Mouse (Mus musculus) heart, postnatal 0 days (tissue): ENCODE measurements around the gene Sh3d19. TPM values are rescaled to one million over a fixed set of nuclear protein-coding genes. Genes with fewer than 3 reads are reported as not detected.
A peak's percentile ranks its signal among the peaks of the same experiment; 100 is the strongest.

Experiments
- ATAC-seq: fragments of 200-750 bp; cut with Nextera tagmentation; 2 replicates; pipeline ENCODE4 v1.8.0; 2017; ENCODE audit warnings: low read depth, moderate number of reproducible peaks, moderate library complexity; ENCODE audit not compliant: insufficient read depth
- DNase-seq: peaks from one replicate; pipeline ENCODE4 v3.0.0-alpha.2; 2016; ENCODE audit warnings: low spot score
- H3K27ac ChIP-seq: fragments of 300-500 bp; sonication (generic); 2 replicates; pipeline ENCODE4 v1.5.1; 2014; ENCODE audit warnings: low read depth, mild to moderate bottlenecking
- H3K27me3 ChIP-seq: fragments of 300-500 bp; sonication (generic); 2 replicates; pipeline ENCODE4 v1.6.1; 2014; ENCODE audit warnings: low read length, mixed read lengths; ENCODE audit not compliant: control insufficient read depth, insufficient read depth
- H3K36me3 ChIP-seq: fragments of 300-500 bp; sonication (generic); replicated peaks from 2 replicates; pipeline ENCODE4 v1.6.1; 2014; ENCODE audit warnings: low read length, mixed read lengths; ENCODE audit not compliant: control insufficient read depth, insufficient read depth
- H3K4me1 ChIP-seq: fragments of 300-500 bp; sonication (generic); 2 replicates; pipeline ENCODE4 v1.6.1; 2014; ENCODE audit warnings: antibody characterized with exemption; ENCODE audit not compliant: control insufficient read depth, insufficient read depth
- H3K4me2 ChIP-seq: fragments of 300-500 bp; sonication (generic); 2 replicates; pipeline ENCODE4 v1.6.1; 2014; ENCODE audit warnings: low read depth, mild to moderate bottlenecking, low read length, moderate library complexity
- H3K4me3 ChIP-seq: fragments of 300-500 bp; sonication (generic); 2 replicates; pipeline ENCODE4 v1.5.1; 2014; ENCODE audit warnings: low read depth, low read length
- H3K9ac ChIP-seq: fragments of 300-500 bp; sonication (generic); replicated peaks from 2 replicates; pipeline ENCODE4 v1.6.1; 2014; ENCODE audit warnings: low read depth, low read length, mixed read lengths
- H3K9me3 ChIP-seq: fragments of 300-500 bp; sonication (generic); replicated peaks from 2 replicates; pipeline ENCODE4 v1.6.1; 2016; ENCODE audit warnings: low read length; ENCODE audit not compliant: control insufficient read depth
- CTCF ChIP-seq: IDR thresholded peaks from 2 replicates; pipeline ENCODE4 v1.5.1; 2016; ENCODE audit warnings: antibody characterized with exemption, control low read depth, low read depth
- EP300 ChIP-seq: IDR thresholded peaks from 2 replicates; pipeline ENCODE4 v1.6.1; 2016; ENCODE audit warnings: antibody characterized with exemption, low read depth
- WGBS: fragments of 180-500 bp; shearing (Covaris S2); extraction: QIAGEN DNeasy Blood & Tissue Kit; methylation state at CpG from one replicate; pipeline ENCODE4 v1.1.7; 2014; 5-methylcytosine and 5-hydroxymethylcytosine counted together
- polyA plus RNA-seq: library from polyadenylated mRNA; unstranded; fragments of >200 nt; fragmentation: Nextera tagmentation; extraction: Ambion mirVana; gene quantifications from 2 replicates; pipeline ENCODE4 v1.2.1, GENCODE M21; 2015
- total RNA-seq: library from RNA; depleted of rRNA; stranded (reverse); fragments of >200 nt; gene quantifications from 2 replicates; pipeline ENCODE4 v1.2.3, GENCODE M21; 2014; ENCODE audit warnings: low replicate concordance

The Sh3d19 gene
- total and polyA plus RNA-seq, 2 experiments from 2014 or later = 7.4 to 52.6 TPM

GRCm38 (mm10) chr3:86001271-86001670 is 30.4 kb downstream of the Sh3d19 start:
- TF ChIP-seq EP300 (no peak), CTCF (no peak)
- DNase-seq (no peak), ATAC-seq (no peak)
- no peak overlapping the region for H3K4me2 ChIP-seq
- no peak overlapping the region for H3K9ac ChIP-seq
- H3K27me3 ChIP-seq = no peaks in the 10 kb centered on the region
- H3K9me3 ChIP-seq = no peaks in the 10 kb centered on the region
- H3K36me3 ChIP-seq = no peaks in the 10 kb centered on the region
- H3K27ac ChIP-seq = no peak overlapping the region
- no peaks in the 10 kb centered on the region for H3K4me1 ChIP-seq
- WGBS = 83% methylated on average over 3 of the region's 3 CpGs
- H3K4me3 ChIP-seq = no peak overlapping the region

GRCm38 (mm10) chr3:86002423-86002822 is 31.5 kb downstream of the Sh3d19 start, which contains the start of gene Prss48:
Prss48 (minus strand) TSS chr3:86002491.
- H3K9me3 ChIP-seq = no peaks in the 10 kb centered on the region
- no peak within 1 kb of the TSS for H3K9ac ChIP-seq
- no peak within 1 kb of the TSS for H3K4me3 ChIP-seq
- no peak within 1 kb of the TSS for H3K27ac ChIP-seq
- H3K27me3 ChIP-seq = no peaks in the 10 kb centered on the region
- WGBS = 74% methylated on average over 17 of the region's 17 CpGs
- DNase-seq = no peak
- H3K36me3 ChIP-seq = no peaks in the 10 kb centered on the region
- H3K4me2 ChIP-seq = no peak within 1 kb of the TSS
- TF ChIP-seq EP300 (no peak), CTCF (peak; percentile 13; the same call in 1 of the 2 replicates)
- ATAC-seq = no peak
- no peaks in the 10 kb centered on the region for H3K4me1 ChIP-seq

GRCm38 (mm10) chr3:86002940-86003339 is 32.0 kb downstream of the Sh3d19 start:
- no peak overlapping the region for H3K4me3 ChIP-seq
- no peak for TF ChIP-seq EP300
- no peak for TF ChIP-seq CTCF
- no peak overlapping the region for H3K4me2 ChIP-seq
- DNase-seq = no peak
- WGBS = 73% methylated on average over 5 of the region's 5 CpGs
- H3K9ac ChIP-seq = no peak overlapping the region
- ATAC-seq = no peak
- no peaks in the 10 kb centered on the region for H3K27me3 ChIP-seq
- no peaks in the 10 kb centered on the region for H3K4me1 ChIP-seq
- no peaks in the 10 kb centered on the region for H3K9me3 ChIP-seq
- H3K36me3 ChIP-seq = no peaks in the 10 kb centered on the region
- H3K27ac ChIP-seq = no peak overlapping the region

- Histone ChIP-seq H3K9me3 (no peaks in the 10 kb centered on the region), H3K4me2 (no peak overlapping the region), H3K27ac (no peak overlapping the region), H3K36me3 (no peaks in the 10 kb centered on the region), H3K4me3 (no peak overlapping the region), H3K4me1 (no peaks in the 10 kb centered on the region), H3K27me3 (no peaks in the 10 kb centered on the region), H3K9ac (no peak overlapping the region)
- no peak for TF ChIP-seq CTCF
- TF ChIP-seq EP300 = no peak
- 91% methylated on average over 10 of the region's 10 CpGs for WGBS
- ATAC-seq (no peak), DNase-seq (no peak)
Measured at GRCm38 (mm10) chr3:86004751-86005150, 33.8 kb downstream of the Sh3d19 start.

- DNase-seq = no peak
- WGBS = 74% methylated on average over 3 of the region's 3 CpGs
Measured at GRCm38 (mm10) chr3:86010618-86011017, 39.7 kb downstream of the Sh3d19 start.

GRCm38 (mm10) chr3:86011373-86011772 is 40.5 kb downstream of the Sh3d19 start:
- peak; percentile 41 for DNase-seq
- H3K9ac ChIP-seq = no peak overlapping the region
- H3K27ac ChIP-seq = 0 out of 2 replicates have a peak overlapping the region, but pooled peaks have one; percentile 31
- TF ChIP-seq CTCF (no peak), EP300 (no peak)
- peaks cover 16% of the 10 kb centered on the region; the same call in 1 of the 2 replicates for H3K4me1 ChIP-seq
- no peak; the same call in 1 of the 2 replicates for ATAC-seq
- no peaks in the 10 kb centered on the region for H3K9me3 ChIP-seq
- 28% methylated on average over 6 of the region's 6 CpGs for WGBS
- no peaks in the 10 kb centered on the region for H3K36me3 ChIP-seq
- no peak overlapping the region for H3K4me3 ChIP-seq
- H3K27me3 ChIP-seq = no peaks in the 10 kb centered on the region
- 0 out of 2 replicates have a peak overlapping the region, but pooled peaks have one; percentile 15 for H3K4me2 ChIP-seq

More at GRCm38 (mm10) chr3:86010618-86011017, 39.7 kb downstream of the Sh3d19 start:
- no peak overlapping the region for H3K9ac ChIP-seq
- H3K4me2 ChIP-seq = no peak overlapping the region
- H3K4me1 ChIP-seq = peaks cover 16% of the 10 kb centered on the region; the same call in 1 of the 2 replicates
- no peaks in the 10 kb centered on the region for H3K36me3 ChIP-seq
- no peaks in the 10 kb centered on the region for H3K9me3 ChIP-seq
- no peak for ATAC-seq
- TF ChIP-seq CTCF = no peak
- TF ChIP-seq EP300 = no peak
- no peak overlapping the region for H3K4me3 ChIP-seq
- no peak overlapping the region for H3K27ac ChIP-seq
- no peaks in the 10 kb centered on the region for H3K27me3 ChIP-seq
